Mouse (Mus musculus) spleen, adult 2 months (tissue): ENCODE results near the gene Smyd5. TPM values are rescaled to one million over a fixed set of nuclear protein-coding genes. Genes with fewer than 3 reads are reported as not detected.

ENCODE experiments used
- DNase-seq, 2 experiments: peaks; one replicate each; pipeline versions ENCODE4 v3.0.0 to v3.0.0-alpha.2; 2012 to 2021; ENCODE audit warnings: low spot score in 2 of 2, low read depth in 1 of 2
- H3K27ac ChIP-seq: fragments of 200-500 bp; 2 replicates; pipeline ENCODE4 v1.5.1; 2012; ENCODE audit warnings: low read length, inconsistent platforms; ENCODE audit not compliant: insufficient read depth
- H3K27me3 ChIP-seq: fragments of 200-500 bp; 2 replicates; pipeline ENCODE4 v1.6.1; 2012; ENCODE audit warnings: mild to moderate bottlenecking, moderate library complexity, low read length, inconsistent platforms; ENCODE audit not compliant: control insufficient read depth, insufficient read depth
- H3K36me3 ChIP-seq: fragments of 200-500 bp; 2 replicates; pipeline ENCODE4 v1.6.1; 2012; ENCODE audit warnings: mild to moderate bottlenecking, low read length, inconsistent platforms; ENCODE audit not compliant: control insufficient read depth, insufficient read depth
- H3K4me1 ChIP-seq: fragments of 200-500 bp; 2 replicates; pipeline ENCODE4 v1.6.1; 2011; ENCODE audit warnings: inconsistent platforms; ENCODE audit not compliant: control insufficient read depth, insufficient read depth, insufficient read length
- H3K4me3 ChIP-seq: fragments of 200-500 bp; 2 replicates; pipeline ENCODE4 v1.5.1; 2011; ENCODE audit warnings: mild to moderate bottlenecking, inconsistent platforms; ENCODE audit not compliant: insufficient read depth, insufficient read length; ENCODE audit errors: extremely low read depth
- CTCF ChIP-seq: fragments of 200-500 bp; IDR thresholded peaks from 2 replicates; pipeline ENCODE4 v1.5.1; 2011; ENCODE audit warnings: mild to moderate bottlenecking, inconsistent platforms; ENCODE audit not compliant: insufficient read depth, insufficient read length, insufficient replicate concordance; ENCODE audit errors: extremely low read depth
- POLR2A ChIP-seq: fragments of 200-500 bp; IDR thresholded peaks from 2 replicates; pipeline ENCODE4 v1.6.1; 2011; ENCODE audit warnings: low read depth, low read length, inconsistent platforms
- WGBS: fragments of 180-500 bp; shearing (Covaris S2); methylation state at CpG from one replicate; pipeline ENCODE4 v1.1.7; 2018; 5-methylcytosine and 5-hydroxymethylcytosine counted together
- polyA plus RNA-seq: library from polyadenylated mRNA; depleted of rRNA; stranded (reverse); fragments of >200 nt; gene quantifications from 2 replicates; pipeline ENCODE4 v1.2.3, GENCODE M21; 2012

Smyd5 gene
- polyA plus RNA-seq, 1 experiment: 21.7 TPM

- WGBS: 86% methylated on average over 3 of the region's 3 CpGs
Measured at GRCm38 (mm10) chr6:85475581-85475980, 43.8 kb downstream of the Smyd5 start.

GRCm38 (mm10) chr6:85477366-85477917 is 45.7 kb downstream of the Smyd5 start:
- Histone ChIP-seq H3K4me3 (no peak overlapping the region), H3K27ac (no peak overlapping the region), H3K36me3 (no peaks in the 10 kb centered on the region), H3K27me3 (no peaks in the 10 kb centered on the region), H3K4me1 (no peaks in the 10 kb centered on the region)
- 49% methylated on average over 10 of the region's 10 CpGs for WGBS
- TF ChIP-seq POLR2A (no peak), CTCF (peak; percentile 27; the same call in 1 of the 2 replicates)
- no peak for DNase-seq

More at GRCm38 (mm10) chr6:85475581-85475980, 43.8 kb downstream of the Smyd5 start:
- Histone ChIP-seq H3K4me1 (no peaks in the 10 kb centered on the region), H3K36me3 (no peaks in the 10 kb centered on the region), H3K27ac (no peak overlapping the region), H3K27me3 (no peaks in the 10 kb centered on the region), H3K4me3 (no peak overlapping the region)
- no peak for DNase-seq
- no peak for TF ChIP-seq CTCF
- TF ChIP-seq POLR2A: no peak

DNA sequence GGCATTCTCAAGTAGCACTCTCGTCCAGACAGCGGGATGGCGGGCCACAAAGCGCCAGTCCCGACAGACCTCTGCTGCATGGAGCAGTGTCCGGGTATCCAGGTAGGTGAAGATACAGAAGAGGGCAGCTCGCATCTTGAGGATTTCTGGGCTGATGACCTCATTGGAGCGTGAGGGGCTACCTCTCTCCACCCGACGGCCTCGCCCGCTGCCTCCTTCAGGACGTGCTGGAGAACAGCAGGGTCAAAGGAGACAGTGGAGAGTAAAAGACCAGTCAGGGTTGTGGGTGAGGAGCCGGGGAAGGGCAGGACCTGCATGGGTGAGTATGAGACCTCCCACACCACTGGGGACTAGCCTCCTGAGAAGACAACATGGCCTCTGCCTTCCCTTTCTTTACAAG is 46.6 kb downstream of the Smyd5 start:
- 47% methylated on average over 14 of the region's 14 CpGs for WGBS
- H3K27me3 ChIP-seq: no peaks in the 10 kb centered on the region; the same call in 1 of the 2 replicates
- no peak for DNase-seq

DNA sequence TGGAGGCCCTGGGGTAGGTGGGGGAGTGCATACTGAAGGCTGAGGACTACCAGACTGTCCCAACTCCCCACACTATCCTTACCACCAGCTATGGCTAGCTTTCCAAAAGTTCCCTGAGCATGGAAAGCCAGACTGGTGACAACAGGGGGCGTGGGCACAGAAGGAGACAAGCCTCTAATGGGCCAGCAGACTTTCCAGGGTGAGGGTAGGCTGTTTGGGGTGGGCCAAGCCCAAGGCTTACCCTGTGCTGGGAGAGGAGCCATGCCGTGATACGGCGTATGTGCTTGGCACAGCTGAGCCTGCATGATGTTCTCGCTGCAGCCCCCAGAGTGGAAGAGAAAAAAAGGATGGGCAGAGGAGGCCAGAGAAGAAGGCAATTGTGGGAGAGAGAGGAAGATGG is 48.2 kb downstream of the Smyd5 start:
- Histone ChIP-seq H3K4me3 (no peak overlapping the region), H3K27ac (no peak overlapping the region), H3K27me3 (peaks cover 9% of the 10 kb centered on the region; the same call in 1 of the 2 replicates), H3K4me1 (no peaks in the 10 kb centered on the region), H3K36me3 (no peaks in the 10 kb centered on the region)
- 77% methylated on average over 5 of the region's 5 CpGs for WGBS
- no peak for DNase-seq
- TF ChIP-seq CTCF: no peak
- TF ChIP-seq POLR2A: no peak

More for the DNA sequence above, 46.6 kb downstream of the Smyd5 start:
- no peak overlapping the region for H3K4me3 ChIP-seq
- H3K36me3 ChIP-seq: no peaks in the 10 kb centered on the region
- TF ChIP-seq POLR2A: no peak
- no peak for TF ChIP-seq CTCF
- no peak overlapping the region for H3K27ac ChIP-seq
- no peaks in the 10 kb centered on the region for H3K4me1 ChIP-seq

GRCm38 (mm10) chr6:85480685-85481084 is 48.9 kb downstream of the Smyd5 start:
- TF ChIP-seq POLR2A: no peak
- TF ChIP-seq CTCF: no peak

DNA sequence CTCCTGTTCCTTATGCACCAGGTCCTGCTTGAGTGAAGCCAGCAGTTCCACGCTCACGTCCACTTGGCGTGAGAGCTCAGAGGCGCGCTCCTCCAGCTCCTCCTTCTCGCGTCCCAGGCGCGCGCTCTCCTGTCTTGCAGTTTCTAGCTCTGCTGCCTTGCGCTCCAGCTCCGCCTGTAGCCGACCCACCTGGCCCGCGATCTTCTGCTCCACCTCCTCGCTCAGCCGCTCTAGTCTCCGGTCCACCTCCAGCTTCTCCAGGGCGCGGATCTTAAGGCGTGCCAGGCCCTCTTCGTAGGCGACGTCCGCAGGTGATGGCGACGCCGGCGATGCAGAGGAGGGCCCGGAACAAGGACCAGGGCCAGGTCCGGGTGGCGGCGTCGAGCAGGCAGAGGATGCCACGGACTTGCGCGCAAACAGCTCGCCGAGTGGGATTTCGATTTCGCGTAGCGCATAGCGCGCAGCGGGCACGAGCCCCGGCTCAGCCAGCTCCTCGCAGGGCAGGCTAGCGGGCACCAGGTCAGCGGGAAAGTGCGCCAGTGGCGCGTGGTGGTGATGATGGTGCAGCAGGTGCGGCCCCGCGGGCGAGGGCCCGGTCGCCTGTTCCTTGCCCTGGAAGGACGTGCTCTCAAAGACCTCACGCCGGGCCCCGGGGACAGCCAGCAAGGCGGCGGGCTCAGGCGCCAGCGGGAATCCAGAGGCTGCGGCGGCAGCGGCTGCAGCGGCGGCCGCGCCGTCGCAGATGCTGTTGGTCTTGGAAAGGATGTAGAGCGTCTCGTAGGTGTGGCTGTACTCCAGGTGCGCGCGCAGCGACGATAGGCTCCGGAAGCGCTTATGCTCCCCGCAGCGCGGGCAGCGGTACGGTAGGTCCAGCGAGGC is 52.3 kb downstream of the Smyd5 start:
- no peak for DNase-seq
- H3K27me3 ChIP-seq: peaks cover 9% of the 10 kb centered on the region; the same call in 1 of the 2 replicates
- 9% methylated on average over 92 of the region's 92 CpGs for WGBS
- no peak overlapping the region for H3K27ac ChIP-seq
- no peaks in the 10 kb centered on the region for H3K36me3 ChIP-seq
- TF ChIP-seq CTCF: no peak
- TF ChIP-seq POLR2A: no peak
- no peak overlapping the region for H3K4me3 ChIP-seq
- no peaks in the 10 kb centered on the region for H3K4me1 ChIP-seq

More at GRCm38 (mm10) chr6:85480685-85481084, 48.9 kb downstream of the Smyd5 start:
- 77% methylated on average over 16 of the region's 16 CpGs for WGBS
- no peak overlapping the region for H3K27ac ChIP-seq
- no peak overlapping the region for H3K4me3 ChIP-seq
- peaks cover 9% of the 10 kb centered on the region; the same call in 1 of the 2 replicates for H3K27me3 ChIP-seq
- H3K36me3 ChIP-seq: no peaks in the 10 kb centered on the region
- no peaks in the 10 kb centered on the region for H3K4me1 ChIP-seq
- no peak for DNase-seq

GRCm38 (mm10) chr6:85485738-85486137 is 53.9 kb downstream of the Smyd5 start:
- Histone ChIP-seq H3K27ac (no peak overlapping the region), H3K27me3 (peaks cover 9% of the 10 kb centered on the region; the same call in 1 of the 2 replicates), H3K4me1 (no peaks in the 10 kb centered on the region), H3K36me3 (no peaks in the 10 kb centered on the region), H3K4me3 (no peak overlapping the region)
- WGBS: 66% methylated on average over 2 of the region's 2 CpGs
- TF ChIP-seq POLR2A (no peak), CTCF (no peak)
- DNase-seq: no peak
